Mouse (Mus musculus): ENCODE results near the gene Grpel1. TPM values are rescaled to one million over a fixed set of nuclear protein-coding genes. Genes with fewer than 3 reads are reported as not detected.

The Grpel1 gene
- polyA plus RNA-seq, 1 experiment = 46.3 TPM

DNA sequence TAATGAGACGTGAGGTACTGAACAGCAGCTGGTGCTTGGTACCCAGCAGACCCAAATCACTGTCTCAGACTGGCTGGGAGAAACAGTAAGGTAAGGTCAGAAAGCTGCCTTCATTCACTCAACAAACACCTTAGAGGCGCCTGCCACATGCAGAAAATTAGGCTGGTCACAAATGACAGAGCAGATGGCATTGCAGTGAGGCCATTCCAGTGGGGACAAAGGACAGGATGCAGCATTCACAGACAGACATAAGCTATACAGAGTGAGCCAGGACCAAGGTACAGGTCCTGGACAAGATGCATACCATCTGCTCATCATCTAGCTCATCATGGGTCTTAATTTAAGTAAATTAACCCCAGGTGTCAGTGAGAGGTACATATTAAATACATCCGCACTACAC, 52.8 kb downstream of the Grpel1 start:
- no peak for TF ChIP-seq MAX (IDR thresholded peaks at IDR 0.05; ENCODE audit: low read depth)
- no peak for TF ChIP-seq USF1 (IDR thresholded peaks at IDR 0.05; ENCODE audit: low read depth)
- TF ChIP-seq MYOD1 (IDR thresholded peaks at IDR 0.05; ENCODE audit: control insufficient read depth in 1 of 3, insufficient read length in 2 of 3, low read depth in 2 of 3) = no peak
- TF ChIP-seq CEBPB (IDR thresholded peaks at IDR 0.05; ENCODE audit: insufficient read depth, poor library complexity, severe bottlenecking) = no peak
- no peak for TF ChIP-seq SRF (IDR thresholded peaks at IDR 0.05; ENCODE audit: control insufficient read depth, insufficient read length, low read depth)

GRCm38 (mm10) chr5:36519751-36520150, 55.0 kb downstream of the Grpel1 start:
- TF ChIP-seq MYOG (IDR thresholded peaks at IDR 0.05; ENCODE audit: control insufficient read depth in 1 of 3, insufficient read depth in 1 of 3, insufficient read length in 2 of 3, low read depth in 2 of 3) (no peak), TCF3 (IDR thresholded peaks at IDR 0.05; ENCODE audit: insufficient read length, low read depth) (no peak), POLR2AphosphoS2 (IDR thresholded peaks at IDR 0.05; ENCODE audit: insufficient read length, low read depth) (no peak), E2F4 (IDR thresholded peaks at IDR 0.05; ENCODE audit: insufficient read depth) (no peak), USF1 (IDR thresholded peaks at IDR 0.05; ENCODE audit: low read depth) (no peak), POLR2A (IDR thresholded peaks at IDR 0.05; ENCODE audit: insufficient read length, low read depth) (no peak), SRF (IDR thresholded peaks at IDR 0.05; ENCODE audit: control insufficient read depth, insufficient read length, low read depth) (no peak), TCF12 (IDR thresholded peaks at IDR 0.05; ENCODE audit: insufficient read depth, poor library complexity, severe bottlenecking) (no peak), REST (IDR thresholded peaks at IDR 0.05; ENCODE audit: insufficient read depth, insufficient read length) (no peak), MYOD1 (IDR thresholded peaks at IDR 0.05; ENCODE audit: control insufficient read depth in 1 of 3, insufficient read length in 2 of 3, low read depth in 2 of 3) (no peak), CEBPB (IDR thresholded peaks at IDR 0.05; ENCODE audit: insufficient read depth, poor library complexity, severe bottlenecking) (no peak), MAX (IDR thresholded peaks at IDR 0.05; ENCODE audit: low read depth) (no peak)
- H3K27me3 ChIP-seq (ENCODE audit: control insufficient read depth, insufficient read depth, insufficient read length) = no peaks in the 10 kb centered on the region
- H3K79me2 ChIP-seq (ENCODE audit: control insufficient read depth, insufficient read depth) = no peaks in the 10 kb centered on the region
- H3K4me3 ChIP-seq = no peak overlapping the region
- no peak overlapping the region for H3ac ChIP-seq (ENCODE audit: control insufficient read depth, insufficient read length)
- H3K36me3 ChIP-seq (ENCODE audit: control insufficient read depth, insufficient read depth) = peaks cover 6% of the 10 kb centered on the region
- no peak overlapping the region for H3K4me2 ChIP-seq (ENCODE audit: low read depth)

More for the DNA sequence above, 52.8 kb downstream of the Grpel1 start:
- H3K36me3 ChIP-seq (ENCODE audit: control insufficient read depth, insufficient read depth) = peaks cover 17% of the 10 kb centered on the region
- no peaks in the 10 kb centered on the region for H3K27me3 ChIP-seq (ENCODE audit: control insufficient read depth, insufficient read depth, insufficient read length)
- H3K4me3 ChIP-seq = no peak overlapping the region
- H3ac ChIP-seq (ENCODE audit: control insufficient read depth, insufficient read length) = no peak overlapping the region
- H3K4me2 ChIP-seq (ENCODE audit: low read depth) = no peak overlapping the region
- H3K79me2 ChIP-seq (ENCODE audit: control insufficient read depth, insufficient read depth) = no peaks in the 10 kb centered on the region

- no peak for TF ChIP-seq USF1 (IDR thresholded peaks at IDR 0.05; ENCODE audit: low read depth)
- no peak for TF ChIP-seq CEBPB (IDR thresholded peaks at IDR 0.05; ENCODE audit: insufficient read depth, poor library complexity, severe bottlenecking)
- TF ChIP-seq TCF12 (IDR thresholded peaks at IDR 0.05; ENCODE audit: insufficient read depth, poor library complexity, severe bottlenecking) = no peak
- no peak for TF ChIP-seq POLR2A (IDR thresholded peaks at IDR 0.05; ENCODE audit: insufficient read length, low read depth)
- TF ChIP-seq MYOD1 (IDR thresholded peaks at IDR 0.05; ENCODE audit: control insufficient read depth in 1 of 3, insufficient read length in 2 of 3, low read depth in 2 of 3) = no peak
- no peak for TF ChIP-seq TCF3 (IDR thresholded peaks at IDR 0.05; ENCODE audit: insufficient read length, low read depth)
- TF ChIP-seq MAX (IDR thresholded peaks at IDR 0.05; ENCODE audit: low read depth) = no peak
- no peak for TF ChIP-seq MYOG (IDR thresholded peaks at IDR 0.05; ENCODE audit: control insufficient read depth in 1 of 3, insufficient read depth in 1 of 3, insufficient read length in 2 of 3, low read depth in 2 of 3)
- TF ChIP-seq SRF (IDR thresholded peaks at IDR 0.05; ENCODE audit: control insufficient read depth, insufficient read length, low read depth) = no peak
- TF ChIP-seq REST (IDR thresholded peaks at IDR 0.05; ENCODE audit: insufficient read depth, insufficient read length) = no peak
- TF ChIP-seq POLR2AphosphoS2 (IDR thresholded peaks at IDR 0.05; ENCODE audit: insufficient read length, low read depth) = no peak
- no peak for TF ChIP-seq E2F4 (IDR thresholded peaks at IDR 0.05; ENCODE audit: insufficient read depth)
- Histone ChIP-seq H3K4me2 (ENCODE audit: low read depth) (no peak overlapping the region), H3K79me2 (ENCODE audit: control insufficient read depth, insufficient read depth) (peaks cover 4% of the 10 kb centered on the region), H3K4me3 (no peak overlapping the region), H3K36me3 (ENCODE audit: control insufficient read depth, insufficient read depth) (peaks cover 3% of the 10 kb centered on the region), H3K27me3 (ENCODE audit: control insufficient read depth, insufficient read depth, insufficient read length) (no peaks in the 10 kb centered on the region), H3ac (ENCODE audit: control insufficient read depth, insufficient read length) (no peak overlapping the region)
These were observed 58.0 kb downstream of the Grpel1 start for GRCm38 (mm10) chr5:36522782-36523181.

GRCm38 (mm10) chr5:36523219-36523703, 58.5 kb downstream of the Grpel1 start:
- no peaks in the 10 kb centered on the region for H3K27me3 ChIP-seq (ENCODE audit: control insufficient read depth, insufficient read depth, insufficient read length)
- no peaks in the 10 kb centered on the region for H3K36me3 ChIP-seq (ENCODE audit: control insufficient read depth, insufficient read depth)
- no peak overlapping the region for H3K4me3 ChIP-seq
- no peak overlapping the region for H3ac ChIP-seq (ENCODE audit: control insufficient read depth, insufficient read length)
- H3K79me2 ChIP-seq (ENCODE audit: control insufficient read depth, insufficient read depth) = peaks cover 4% of the 10 kb centered on the region
- no peak for TF ChIP-seq TCF3 (IDR thresholded peaks at IDR 0.05; ENCODE audit: insufficient read length, low read depth)
- TF ChIP-seq MYOD1 (IDR thresholded peaks at IDR 0.05; ENCODE audit: control insufficient read depth in 1 of 3, insufficient read length in 2 of 3, low read depth in 2 of 3) = no peak
- no peak for TF ChIP-seq MAX (IDR thresholded peaks at IDR 0.05; ENCODE audit: low read depth)
- no peak for TF ChIP-seq SRF (IDR thresholded peaks at IDR 0.05; ENCODE audit: control insufficient read depth, insufficient read length, low read depth)
- TF ChIP-seq CEBPB (IDR thresholded peaks at IDR 0.05; ENCODE audit: insufficient read depth, poor library complexity, severe bottlenecking) = no peak
- no peak for TF ChIP-seq MYOG (IDR thresholded peaks at IDR 0.05; ENCODE audit: control insufficient read depth in 1 of 3, insufficient read depth in 1 of 3, insufficient read length in 2 of 3, low read depth in 2 of 3)
- no peak for TF ChIP-seq POLR2AphosphoS2 (IDR thresholded peaks at IDR 0.05; ENCODE audit: insufficient read length, low read depth)
- no peak for TF ChIP-seq TCF12 (IDR thresholded peaks at IDR 0.05; ENCODE audit: insufficient read depth, poor library complexity, severe bottlenecking)
- TF ChIP-seq REST (IDR thresholded peaks at IDR 0.05; ENCODE audit: insufficient read depth, insufficient read length) = no peak
- TF ChIP-seq USF1 (IDR thresholded peaks at IDR 0.05; ENCODE audit: low read depth) = no peak
- TF ChIP-seq POLR2A (IDR thresholded peaks at IDR 0.05; ENCODE audit: insufficient read length, low read depth) = no peak
- no peak for TF ChIP-seq E2F4 (IDR thresholded peaks at IDR 0.05; ENCODE audit: insufficient read depth)
- no peak overlapping the region for H3K4me2 ChIP-seq (ENCODE audit: low read depth)

Other genes with a start within 250 kb of the Grpel1 start
- 58.2 TPM for gene Sorcs2, start 66.9 kb upstream of the Grpel1 start, polyA plus RNA-seq (2012; fragmentation: generic; extraction: Trizol)
- gene Tada2b, start 19.3 kb downstream of the Grpel1 start, polyA plus RNA-seq (2012; fragmentation: generic; extraction: Trizol) = 7.2 TPM
- gene Ccdc96, start 19.6 kb downstream of the Grpel1 start, polyA plus RNA-seq (2012; fragmentation: generic; extraction: Trizol) = 0.38 TPM
- 7.8 TPM for gene Tbc1d14, start 128.3 kb downstream of the Grpel1 start, polyA plus RNA-seq (2012; fragmentation: generic; extraction: Trizol)
- 12.3 TPM for gene D5Ertd579e, start 231.0 kb downstream of the Grpel1 start, polyA plus RNA-seq (2012; fragmentation: generic; extraction: Trizol)

Data from myocyte (in vitro differentiated cells).